Mouse (Mus musculus) frontal cortex, postnatal 10 days (tissue): Measurements from ENCODE around the gene Eya3.
"Not testable (repeated sequence)": the region's sequence is repeated elsewhere in the genome, so short reads cannot be mapped to it uniquely, and the experiment has no call there.

ENCODE experiments used
- DNase-seq, 2 experiments: peaks; one replicate each; pipeline ENCODE4 v3.0.0; 2022; ENCODE audit warnings: low spot score in 2 of 2, mixed read lengths in 1 of 2

Gene Eya3

DNA sequence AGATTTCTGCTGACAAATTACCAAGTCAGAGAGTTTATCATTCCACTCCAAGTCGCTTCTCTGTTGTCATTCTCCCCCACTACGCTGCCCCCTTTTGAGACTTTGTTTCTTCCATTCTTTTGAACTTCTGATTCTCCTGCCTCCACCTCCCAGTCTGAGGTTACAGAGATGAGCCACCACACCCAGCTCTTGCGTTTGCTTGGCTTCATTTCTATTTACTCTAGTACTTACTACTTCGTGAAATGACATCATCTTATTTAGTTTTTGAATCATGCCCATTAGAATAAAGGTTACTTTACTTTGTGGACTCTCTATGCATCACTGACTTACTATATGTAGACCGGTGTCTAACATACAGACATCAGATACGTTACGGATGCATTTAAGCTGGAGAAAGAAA lies 8.7 kb downstream of the Eya3 start:
- DNase-seq: no peak

DNA sequence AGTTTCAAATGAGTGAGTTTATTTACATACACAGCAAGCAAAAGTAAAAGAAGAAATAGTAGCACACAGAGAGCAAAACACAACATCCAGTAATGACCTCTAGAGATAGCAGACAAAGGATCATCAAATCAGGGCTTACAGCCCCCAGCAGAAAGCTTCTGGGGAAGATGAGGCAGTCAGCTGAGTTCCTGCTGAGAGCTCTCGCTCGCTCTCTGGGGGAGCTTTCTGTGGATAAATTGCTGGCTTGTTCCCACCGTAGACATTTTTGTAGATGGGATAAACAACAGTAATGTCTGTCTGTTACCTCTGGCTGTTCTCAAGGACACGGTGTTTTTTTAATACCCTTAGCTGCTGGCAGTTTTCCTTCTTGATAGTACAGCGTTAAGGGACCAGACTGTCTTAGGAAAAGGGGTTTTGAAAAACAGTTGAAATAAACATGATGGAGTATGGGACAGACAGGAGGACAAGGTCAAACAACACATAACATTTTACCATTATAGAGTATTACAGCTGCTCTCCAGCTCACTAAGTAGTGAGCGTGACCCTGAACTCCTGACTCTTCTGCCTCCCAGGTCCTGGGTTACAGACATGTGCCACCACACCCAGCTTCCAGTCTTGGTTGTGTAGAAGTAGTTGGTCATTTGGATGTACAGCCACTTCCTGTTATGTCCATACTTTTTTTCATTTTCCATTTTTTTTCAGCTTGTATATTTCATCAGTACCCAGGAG lies 10.6 kb downstream of the Eya3 start:
- no peak for DNase-seq

DNA sequence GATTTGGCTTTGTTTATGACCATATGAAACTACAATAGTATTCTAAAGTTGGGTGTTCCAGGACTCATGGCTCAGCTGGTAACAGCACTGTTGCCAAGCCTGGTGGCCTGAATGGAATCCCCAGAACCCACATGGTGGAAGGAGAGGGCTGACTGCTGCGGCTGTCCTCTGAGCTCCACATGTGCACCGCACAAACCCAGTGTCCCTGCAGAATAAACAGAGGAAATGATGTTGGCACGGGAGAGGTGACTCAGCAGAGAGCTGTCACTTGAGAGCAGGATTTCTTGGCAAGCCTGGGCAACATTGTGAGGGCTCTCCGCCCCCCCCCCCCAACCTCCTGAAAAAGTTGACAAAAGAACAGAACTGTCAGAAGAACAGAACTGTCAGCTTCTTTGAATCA lies 14.1 kb downstream of the Eya3 start:
- no peak for DNase-seq

DNA sequence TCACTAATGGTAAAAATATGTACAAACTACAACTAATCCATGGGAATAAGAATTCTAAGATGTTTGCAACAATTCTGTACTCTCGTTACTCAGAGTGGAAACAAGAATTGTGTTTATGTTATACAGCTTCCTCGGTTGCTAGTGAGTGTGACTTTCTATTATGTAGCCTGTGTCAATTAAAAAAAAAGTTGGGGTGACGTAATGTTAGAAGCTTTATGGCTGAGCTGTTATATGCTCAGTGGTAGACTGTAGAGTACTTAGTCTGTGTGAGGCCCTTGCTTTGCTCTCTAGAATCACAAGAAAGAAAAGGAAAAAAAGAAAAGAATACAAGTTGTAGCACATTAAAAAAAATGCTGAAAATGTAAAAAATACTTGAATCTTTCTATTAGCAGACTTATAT lies 15.0 kb downstream of the Eya3 start:
- no peak for DNase-seq

DNA sequence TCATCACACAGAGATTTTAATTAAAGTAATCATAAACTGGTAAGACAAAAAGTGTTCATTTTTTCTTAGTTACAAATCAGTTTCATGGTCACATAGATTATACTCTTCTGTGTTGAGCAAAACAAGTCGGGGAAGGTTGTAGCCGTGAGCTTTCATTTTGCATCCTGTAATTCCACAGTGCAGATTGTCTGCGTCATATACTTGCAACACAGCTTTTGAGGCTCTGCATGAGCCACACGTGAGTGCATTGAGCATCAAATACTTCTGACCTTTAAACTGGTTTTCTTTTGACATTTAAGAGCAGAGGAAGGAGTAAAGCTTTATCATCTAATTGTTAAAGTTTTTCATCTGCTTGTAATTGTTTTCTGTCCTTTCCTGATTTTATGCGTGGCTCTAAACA lies 16.5 kb downstream of the Eya3 start:
- no peak for DNase-seq

DNA sequence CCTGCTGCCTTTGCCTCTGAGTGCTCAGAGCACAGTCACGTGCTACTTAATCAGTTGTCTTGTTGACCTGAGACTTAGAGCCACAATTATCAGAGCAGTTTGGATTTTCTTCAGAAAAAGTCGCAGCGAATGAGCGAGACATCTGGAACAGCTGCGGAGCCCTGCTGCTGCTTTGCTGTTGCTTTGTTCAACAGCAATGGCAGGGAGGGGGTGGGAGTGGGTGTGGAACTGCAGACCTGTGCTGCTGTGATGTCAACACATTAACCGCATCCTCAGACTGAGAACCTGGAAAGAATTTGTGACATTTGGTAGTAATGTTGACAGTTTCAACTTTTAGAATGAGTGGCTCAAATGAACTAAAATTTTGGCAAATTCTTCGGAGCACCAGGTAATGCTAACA lies 20.3 kb downstream of the Eya3 start:
- DNase-seq: no peak

DNA sequence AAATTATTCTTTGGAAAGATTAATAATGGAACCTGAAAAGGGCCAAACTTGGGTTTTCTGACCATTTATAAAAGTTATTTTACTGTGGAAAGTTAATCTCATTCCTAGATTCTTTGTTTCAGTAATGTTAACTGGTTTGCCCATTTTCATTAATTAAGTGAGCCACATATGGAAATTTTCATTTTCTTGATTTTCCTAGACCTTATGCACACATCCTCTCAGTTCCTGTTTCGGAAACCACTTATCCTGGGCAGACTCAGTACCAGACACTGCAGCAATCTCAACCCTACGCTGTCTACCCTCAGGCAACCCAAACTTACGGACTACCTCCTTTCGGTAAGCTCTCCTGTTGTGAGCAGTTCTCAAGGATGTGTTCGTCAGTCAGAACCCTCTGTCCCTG lies 33.9 kb downstream of the Eya3 start:
- DNase-seq: no peak

DNA sequence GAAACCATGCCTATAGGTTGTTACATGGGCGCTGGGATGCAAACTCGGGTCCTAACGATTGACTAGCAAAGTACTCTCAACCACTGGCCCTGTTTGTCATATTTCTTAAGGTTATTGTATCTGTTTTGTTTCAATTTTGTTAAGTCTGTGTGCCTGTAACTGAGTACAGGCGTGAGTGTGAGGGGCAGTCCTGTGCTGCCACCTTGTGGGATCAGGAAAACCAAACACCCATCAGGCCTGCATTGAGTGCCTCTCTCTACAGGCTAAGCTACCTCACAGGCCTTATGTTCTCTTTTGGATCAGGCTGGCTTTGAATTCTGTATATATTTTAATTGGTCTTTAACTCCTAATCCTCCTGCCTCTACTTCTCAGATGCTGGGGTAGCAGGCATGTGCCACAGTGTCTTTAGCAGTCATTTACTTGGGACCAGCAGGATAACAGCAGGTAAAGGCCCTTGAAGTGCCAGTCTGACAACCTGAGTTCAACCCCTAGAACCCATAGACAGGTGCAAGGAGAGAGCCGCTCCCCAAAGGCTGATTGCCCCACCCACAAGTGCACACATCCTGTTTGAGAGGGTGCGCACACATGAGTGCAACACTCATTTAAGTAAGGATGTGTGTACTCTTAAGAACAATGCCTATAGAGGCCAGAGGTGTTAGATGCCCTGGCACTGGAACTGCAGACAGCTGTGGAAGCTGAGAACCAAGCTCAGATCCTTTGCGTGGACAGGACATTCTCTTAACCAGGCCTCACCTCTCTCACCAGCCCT lies 38.2 kb downstream of the Eya3 start:
- DNase-seq: peak in 1 of 2 experiments; percentile 9

DNA sequence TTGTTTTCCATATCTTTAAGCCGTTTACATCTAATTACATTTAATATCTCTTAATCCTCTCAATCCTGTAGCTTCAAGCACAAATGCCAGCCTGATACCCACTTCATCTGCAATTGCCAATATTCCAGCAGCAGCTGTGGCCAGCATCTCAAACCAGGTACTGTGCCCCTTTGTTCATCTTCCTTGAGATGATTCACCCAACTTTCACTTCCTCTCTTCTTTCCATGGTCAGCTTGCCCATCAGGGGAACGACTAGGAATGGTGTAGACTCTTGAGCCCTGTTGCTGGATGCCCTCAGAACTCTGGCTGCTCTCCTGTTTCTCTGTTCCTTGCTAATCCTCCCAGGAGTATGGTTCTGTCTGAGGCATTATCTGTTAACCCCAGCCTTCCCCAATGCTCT lies 50.8 kb downstream of the Eya3 start:
- no peak for DNase-seq

DNA sequence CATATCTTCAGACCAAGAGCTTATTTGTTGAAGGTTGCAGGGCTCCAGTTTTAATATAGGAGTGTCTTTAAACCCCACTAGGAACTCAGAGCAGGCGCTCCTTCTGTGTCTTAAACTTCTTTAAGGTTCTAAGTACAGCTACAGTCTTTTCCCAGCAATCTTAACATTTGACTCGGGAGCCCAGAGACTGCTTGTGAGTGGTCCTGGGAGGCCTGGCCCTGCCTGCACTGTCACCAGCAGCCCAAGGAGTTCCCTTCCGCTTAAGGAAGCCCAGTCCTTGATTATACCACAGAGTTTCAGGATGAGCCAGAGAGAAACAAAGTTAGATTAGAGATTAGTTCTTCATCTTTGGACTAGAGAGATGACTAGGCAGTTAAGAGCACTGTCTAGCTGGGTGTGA lies 54.6 kb downstream of the Eya3 start:
- DNase-seq: no peak

DNA sequence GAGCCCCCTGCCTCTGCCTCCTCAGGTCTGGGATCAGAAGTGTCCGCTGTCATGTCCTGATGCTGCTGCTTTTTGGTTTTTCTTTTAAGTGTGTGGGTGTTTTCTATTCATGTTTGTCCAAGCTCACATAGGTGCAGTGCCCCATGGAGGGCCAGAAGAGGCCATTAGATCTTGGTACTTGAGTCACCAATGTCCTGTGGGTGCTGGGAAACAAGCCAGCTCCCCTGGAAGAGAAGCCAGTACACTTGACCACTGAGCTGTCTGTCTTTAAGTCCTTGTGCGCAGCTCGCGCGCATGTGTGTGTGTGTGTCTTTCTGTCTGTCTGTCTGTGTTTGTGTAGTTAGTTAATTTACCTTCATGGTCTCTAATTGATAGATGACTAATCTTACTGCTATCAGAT lies 63.3 kb downstream of the Eya3 start:
- no peak for DNase-seq

DNA sequence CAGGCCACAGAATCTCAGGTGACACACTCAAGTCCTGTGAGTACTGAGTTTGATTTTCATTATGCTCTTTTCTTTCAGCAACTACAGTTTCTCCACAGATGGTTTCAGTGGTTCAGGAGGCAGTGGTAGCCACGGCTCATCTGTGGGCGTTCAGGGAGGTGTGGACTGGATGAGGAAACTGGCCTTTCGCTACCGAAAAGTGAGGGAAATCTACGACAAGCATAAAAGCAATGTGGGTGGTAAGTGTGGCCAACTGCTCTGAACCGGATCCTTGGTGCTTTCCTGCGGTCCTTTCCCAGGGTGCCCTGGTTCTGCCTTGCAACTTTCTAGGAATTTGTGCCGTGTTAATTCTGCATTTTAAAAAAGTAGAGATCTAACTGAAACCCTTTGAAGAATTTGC lies 68.1 kb downstream of the Eya3 start:
- no peak for DNase-seq

DNA sequence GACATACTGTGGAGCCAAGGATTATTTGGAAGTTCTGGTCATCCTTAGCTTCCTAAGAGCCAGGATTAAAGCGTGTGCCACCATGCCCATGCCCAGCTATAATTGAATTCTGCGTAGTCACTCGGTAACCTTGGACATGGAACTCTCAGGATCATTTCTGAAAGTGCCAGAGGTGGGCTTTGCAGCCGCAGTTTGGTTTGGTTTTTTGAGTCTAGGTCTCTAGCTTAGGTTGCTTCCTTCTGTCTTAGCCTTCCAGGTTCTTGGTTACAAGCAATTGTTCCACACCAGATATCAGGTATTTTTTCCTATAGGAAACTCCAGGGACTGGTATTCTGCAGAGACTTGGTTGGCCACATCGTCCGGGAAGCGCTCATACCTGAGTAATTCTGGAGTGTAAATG lies 74.4 kb downstream of the Eya3 start:
- no peak for DNase-seq

DNA sequence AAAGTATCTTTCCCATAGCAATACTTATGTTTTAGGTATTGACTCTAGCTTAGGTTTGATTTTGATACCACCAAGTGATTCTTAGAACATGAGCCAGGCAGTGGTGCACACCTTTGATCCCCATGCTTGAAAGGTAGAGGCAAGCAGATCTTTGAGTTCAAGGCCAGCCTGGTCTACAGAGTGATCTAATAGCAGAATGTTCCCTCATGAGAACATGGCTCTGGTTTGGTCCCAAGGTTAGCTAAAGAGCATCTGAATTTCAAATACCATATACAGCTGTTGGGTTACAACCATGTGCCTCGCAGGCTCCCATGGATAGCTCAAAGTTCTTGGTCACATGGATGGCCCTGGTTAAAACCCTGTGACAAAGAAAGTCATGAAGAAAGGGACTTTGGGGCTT lies 79.5 kb downstream of the Eya3 start:
- no peak for DNase-seq

DNA sequence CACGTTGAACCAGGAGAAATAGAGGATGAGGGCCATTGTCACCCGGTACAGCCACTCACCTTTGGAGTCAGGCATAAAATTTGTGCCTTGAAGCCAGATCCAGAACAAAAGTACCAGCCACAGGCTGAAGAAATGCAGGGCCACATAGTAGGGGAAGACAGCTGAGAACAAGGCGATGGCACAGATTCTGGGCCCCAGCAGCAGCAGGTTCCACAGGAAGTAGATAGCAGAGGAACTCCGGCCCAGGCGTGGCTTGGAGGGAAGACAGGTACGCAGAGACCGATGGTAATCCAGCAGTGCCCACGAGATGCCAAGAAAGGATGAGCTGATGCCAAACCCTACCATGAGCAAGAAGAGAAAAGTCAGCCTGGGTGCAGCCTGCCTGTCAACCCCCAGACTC lies 89.4 kb downstream of the Eya3 start:
- no peak for DNase-seq

DNA sequence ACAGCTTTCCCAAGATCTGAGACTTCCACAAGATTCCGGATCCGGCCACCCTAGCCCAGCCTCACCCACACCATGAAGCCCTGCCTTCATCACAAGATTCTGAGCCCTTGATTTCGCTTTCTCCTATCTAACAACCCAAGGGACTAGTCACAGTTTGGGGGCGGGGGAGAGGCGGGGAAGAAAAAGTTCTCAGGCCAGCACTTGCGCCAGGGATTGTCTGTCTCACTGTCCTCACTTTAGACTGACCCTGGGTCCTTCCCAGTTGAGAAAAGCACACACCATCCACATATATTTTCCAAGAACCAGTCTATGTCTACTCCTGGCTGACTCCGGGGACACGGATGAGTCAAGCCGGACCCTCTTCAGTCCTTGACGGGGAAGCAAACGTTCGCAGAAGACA lies 92.8 kb downstream of the Eya3 start:
- DNase-seq: no peak

DNA sequence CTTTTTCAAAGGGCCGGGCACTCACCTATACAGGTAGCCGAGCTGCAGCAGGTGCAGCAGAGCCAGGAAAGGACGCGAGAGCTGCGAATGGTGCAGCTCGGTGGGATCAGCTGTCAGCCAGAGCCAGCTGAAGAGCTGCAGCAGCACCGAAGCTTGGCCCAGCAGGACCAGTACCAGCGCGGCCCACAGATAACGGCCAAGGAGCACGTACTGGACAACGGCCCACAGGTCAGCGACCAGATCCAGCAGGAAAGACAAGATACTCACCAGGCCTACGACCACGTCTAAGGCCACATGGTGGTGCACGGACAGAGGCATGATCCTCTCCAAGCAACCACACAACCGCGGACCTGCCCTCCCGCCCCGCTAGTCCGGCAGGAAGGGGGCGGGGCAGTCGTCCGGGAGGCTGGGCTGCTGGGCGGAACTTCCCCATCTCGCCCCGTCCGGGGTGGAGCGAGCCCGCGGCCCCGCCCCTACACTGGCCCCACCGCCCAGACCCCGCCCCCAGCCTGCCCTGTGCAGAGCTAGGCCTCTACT lies 93.4 kb downstream of the Eya3 start, which contains the start of gene Xkr8:
TSS of gene Xkr8 (minus strand) at position 399 of the 537 bp plus-strand sequence.
- DNase-seq: peak; percentile 59 to 79

DNA sequence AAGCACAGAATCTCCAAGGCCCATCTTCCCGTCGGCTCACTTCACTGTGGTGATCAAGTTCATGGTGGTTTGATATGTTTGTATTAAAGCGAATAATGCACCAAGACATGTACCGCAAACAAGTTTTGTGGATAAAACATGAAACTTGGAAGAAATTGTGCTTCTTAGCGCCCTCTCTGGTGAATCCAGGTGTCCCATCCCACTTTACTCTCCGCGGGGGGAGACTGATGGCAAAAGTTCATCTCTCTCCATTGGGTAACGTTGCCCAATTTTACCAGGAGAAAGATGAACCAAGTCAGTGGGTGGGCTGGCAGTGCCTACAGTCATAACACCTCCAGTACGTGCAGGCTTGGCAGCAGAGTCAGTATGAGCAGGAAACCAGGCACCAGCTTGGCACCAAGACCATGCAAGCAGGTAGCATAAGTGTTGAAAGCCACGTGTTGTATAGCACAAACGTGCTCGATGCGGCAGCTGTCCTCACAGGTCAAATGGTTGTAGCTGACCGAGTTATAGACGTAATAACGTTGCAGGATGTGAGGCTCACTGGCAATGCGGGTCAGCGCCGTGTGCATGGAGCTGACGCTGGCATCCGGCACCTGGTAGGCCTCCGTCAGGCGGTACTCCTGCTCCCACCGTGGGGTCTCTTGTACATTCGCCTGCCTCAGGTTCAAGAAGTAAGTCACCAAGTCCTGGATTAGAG lies 94.4 kb downstream of the Eya3 start:
- no peak for DNase-seq

DNA sequence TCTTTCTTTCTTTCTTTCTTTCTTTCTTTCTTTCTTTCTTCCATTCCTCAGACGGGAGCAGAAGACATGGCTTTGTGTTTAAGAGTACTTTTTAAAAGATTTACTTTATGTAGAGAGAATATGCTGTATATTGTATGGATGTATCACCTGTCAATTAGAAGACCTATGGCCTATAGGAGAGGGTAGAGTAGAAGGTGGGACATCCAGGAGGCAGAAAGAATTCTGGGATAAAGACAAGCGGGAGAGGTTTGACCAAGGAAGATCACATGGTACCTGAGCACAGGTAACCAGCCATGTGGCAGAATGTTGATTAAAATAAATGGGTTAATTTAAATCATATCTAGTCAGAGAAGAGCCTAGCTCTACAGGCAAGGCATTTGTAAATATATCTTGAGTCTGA lies 96.0 kb downstream of the Eya3 start:
- no peak for DNase-seq

DNA sequence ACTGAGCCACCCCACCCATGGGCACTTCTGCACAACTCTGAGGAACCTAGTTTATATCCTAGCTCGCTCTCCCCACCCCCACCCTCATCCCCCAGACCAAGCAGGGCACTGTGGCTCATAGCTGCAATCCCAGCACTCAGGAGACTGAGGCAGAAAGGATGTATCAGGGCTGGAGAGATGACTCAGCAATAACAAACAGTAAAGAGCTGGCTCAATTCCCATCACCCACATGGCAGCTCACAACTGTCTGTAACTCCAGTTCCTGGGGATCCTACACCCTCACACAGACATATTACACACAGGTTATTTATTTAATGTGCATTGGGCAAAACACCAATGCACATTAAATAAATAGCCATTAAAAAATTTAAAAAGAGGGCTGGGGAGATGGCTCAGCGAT lies 96.6 kb downstream of the Eya3 start:
- no peak for DNase-seq

DNA sequence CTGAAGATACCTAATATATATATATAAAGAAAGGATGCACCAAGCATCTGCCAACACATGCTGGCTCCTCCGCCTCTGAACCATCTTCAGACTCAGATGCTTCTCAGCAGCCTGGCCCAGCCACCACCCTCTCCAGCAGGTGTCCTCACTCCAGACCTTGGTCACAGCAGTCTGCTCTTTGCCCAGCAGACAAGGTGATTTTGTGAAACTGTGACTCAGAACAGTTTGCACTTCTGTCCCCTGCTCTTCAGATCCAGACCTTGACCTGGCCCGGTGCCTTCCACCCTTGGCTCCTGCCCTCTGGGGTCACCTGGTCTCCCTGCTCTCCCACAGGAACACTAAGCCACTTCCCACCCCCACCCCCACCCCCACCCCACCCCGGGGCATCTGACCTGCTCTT lies 97.1 kb downstream of the Eya3 start:
- DNase-seq: no peak

DNA sequence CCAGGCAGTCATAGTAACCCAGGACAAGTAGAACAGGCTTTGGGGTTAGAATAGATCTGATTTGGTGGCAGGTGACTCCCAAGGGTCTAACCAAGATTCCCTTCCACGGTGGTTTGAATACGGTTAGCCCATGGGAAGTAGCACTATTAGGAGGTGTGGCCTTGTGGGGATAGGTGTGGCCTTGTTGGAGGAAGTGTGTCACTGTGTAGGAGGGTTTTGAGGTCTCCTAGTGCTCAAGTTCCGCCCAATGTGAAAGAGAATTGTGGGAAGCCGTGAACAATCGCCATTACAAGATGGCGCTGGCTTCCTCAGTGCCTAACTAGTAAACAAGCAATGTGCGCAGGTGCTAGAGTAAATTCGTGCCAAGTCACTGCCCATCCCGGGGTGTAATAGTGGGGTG lies 98.4 kb downstream of the Eya3 start:
- not testable (repeated sequence) for DNase-seq

DNA sequence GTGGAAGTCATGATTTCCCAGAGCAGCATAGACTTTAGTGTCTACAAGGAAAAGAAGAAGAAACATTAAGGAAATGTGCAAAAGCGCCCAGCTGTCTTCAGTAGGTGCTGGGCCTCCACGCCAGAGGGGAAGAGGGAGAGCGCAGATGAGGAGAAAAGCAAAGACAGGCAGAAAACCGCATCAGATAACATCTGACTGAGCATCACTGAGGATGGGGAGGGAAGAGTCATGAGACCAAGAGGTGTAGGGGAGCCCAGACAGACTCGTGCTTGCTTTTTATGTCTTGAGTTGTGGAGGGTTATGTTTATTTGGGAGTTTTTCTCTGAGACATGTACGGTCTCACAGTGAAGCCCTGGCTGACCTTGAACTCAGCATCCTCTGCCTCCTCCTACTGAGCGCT lies 102.7 kb downstream of the Eya3 start:
- no peak for DNase-seq
